Mouse (Mus musculus) MEL (cell line): ENCODE measurements around the gene Cpt1a.

ENCODE experiments used
- CTCF ChIP-seq, 3 experiments: IDR thresholded peaks in 2 of 3; conservative IDR thresholded peaks in 1 of 3; 2 replicates each; pipeline ENCODE4 v1.5.1; 2011 to 2012; ENCODE audit warnings: low read length in 3 of 3, low read depth in 2 of 3, mild to moderate bottlenecking in 2 of 3, improper control_type of control experiment in 1 of 3, inconsistent platforms in 1 of 3, mixed read lengths in 1 of 3, moderate library complexity in 1 of 3; ENCODE audit not compliant: control insufficient read depth in 1 of 3, insufficient read depth in 1 of 3, poor library complexity in 1 of 3, severe bottlenecking in 1 of 3
- EP300 ChIP-seq, 2 experiments: IDR thresholded peaks; 2 replicates each; pipeline ENCODE4 v1.6.1; 2011; ENCODE audit warnings: improper control_type of control experiment in 2 of 2, low read length in 2 of 2, low read depth in 1 of 2, mild to moderate bottlenecking in 1 of 2
- GABPA ChIP-seq: IDR thresholded peaks from 2 replicates; pipeline ENCODE4 v1.6.1; 2012; ENCODE audit warnings: low read depth, mild to moderate bottlenecking, inconsistent platforms, low read length, improper control_type of control experiment, moderate library complexity
- MAX ChIP-seq: IDR thresholded peaks from 2 replicates; pipeline ENCODE4 v1.6.1; 2011; ENCODE audit warnings: low read length, improper control_type of control experiment
- MXI1 ChIP-seq: IDR thresholded peaks from 2 replicates; pipeline ENCODE4 v1.6.1; 2011; ENCODE audit warnings: mild to moderate bottlenecking, low read depth, low read length, improper control_type of control experiment
- NELFE ChIP-seq: IDR thresholded peaks from 2 replicates; pipeline ENCODE4 v1.6.1; 2011; ENCODE audit warnings: low read depth, low read length, improper control_type of control experiment
- POLR2A ChIP-seq, 2 experiments: IDR thresholded peaks; 2 replicates each; pipeline ENCODE4 v1.6.1; 2011 to 2012; ENCODE audit warnings: low read length in 2 of 2, mild to moderate bottlenecking in 2 of 2, control low read depth in 1 of 2, improper control_type of control experiment in 1 of 2, low read depth in 1 of 2, moderate library complexity in 1 of 2; ENCODE audit not compliant: control insufficient read depth in 1 of 2, insufficient read depth in 1 of 2, poor library complexity in 1 of 2
- POLR2AphosphoS2 ChIP-seq: IDR thresholded peaks from 2 replicates; pipeline ENCODE4 v1.6.1; 2011; ENCODE audit warnings: low read length, improper control_type of control experiment
- RAD21 ChIP-seq: IDR thresholded peaks from 2 replicates; pipeline ENCODE4 v1.6.1; 2011; ENCODE audit warnings: mild to moderate bottlenecking, low read depth, low read length, improper control_type of control experiment
- SMC3 ChIP-seq: IDR thresholded peaks from 2 replicates; pipeline ENCODE4 v1.6.1; 2011; ENCODE audit warnings: low read depth, low read length, improper control_type of control experiment
- TBP ChIP-seq: IDR thresholded peaks from 2 replicates; pipeline ENCODE4 v1.8.0; 2011; ENCODE audit warnings: low read depth, low read length, improper control_type of control experiment
- USF1 ChIP-seq: IDR thresholded peaks from 2 replicates; pipeline ENCODE4 v1.6.1; 2014; ENCODE audit warnings: low read depth, mild to moderate bottlenecking, inconsistent platforms, low read length, improper control_type of control experiment, moderate library complexity
- ZNF384 ChIP-seq: IDR thresholded peaks from 2 replicates; pipeline ENCODE4 v1.6.1; 2012; ENCODE audit warnings: low read depth, mild to moderate bottlenecking, inconsistent platforms, low read length, improper control_type of control experiment

- no peak for TF ChIP-seq POLR2A (IDR thresholded peaks at IDR 0.05; ENCODE audit: control insufficient read depth in 1 of 2, insufficient read depth in 1 of 2, low read depth in 1 of 2, low read length in 2 of 2, poor library complexity in 1 of 2)
- no peak for TF ChIP-seq MXI1
- TF ChIP-seq ZNF384, result no peak
- no peak for TF ChIP-seq CTCF (IDR thresholded peaks at IDR 0.05 in 2 of 3, conservative IDR thresholded peaks at IDR 0.05 in 1 of 3; ENCODE audit: control insufficient read depth in 1 of 3, insufficient read depth in 1 of 3, low read depth in 2 of 3, low read length in 3 of 3, poor library complexity in 1 of 3, severe bottlenecking in 1 of 3)
- no peak for TF ChIP-seq NELFE
- no peak for TF ChIP-seq SMC3
- TF ChIP-seq TBP, result no peak
- TF ChIP-seq RAD21, result no peak
- no peak for TF ChIP-seq EP300 (IDR thresholded peaks at IDR 0.05; ENCODE audit: low read depth in 1 of 2, low read length in 2 of 2)
- no peak for TF ChIP-seq POLR2AphosphoS2
- TF ChIP-seq USF1, result no peak
- TF ChIP-seq GABPA, result no peak
- no peak for TF ChIP-seq MAX
These were observed 26.9 kb upstream of the Cpt1a start for GRCm38 (mm10) chr19:3295245-3295644.
